Mouse (Mus musculus) erythroblast, adult 5-6 weeks (primary cell): ENCODE data around the gene Ppid. TPM values are rescaled to one million over a fixed set of nuclear protein-coding genes. Genes with fewer than 3 reads are reported as not detected.

ENCODE experiments used
- ATAC-seq: replicated peaks from 2 replicates; pipeline ENCODE4 v1.8.0; 2016; ENCODE audit warnings: moderate number of reproducible peaks, mild to moderate bottlenecking, moderate TSS enrichment, inconsistent platforms; ENCODE audit not compliant: poor library complexity, low FRiP score, severe bottlenecking
- total RNA-seq, 2 experiments: library from RNA; stranded (forward) in 1 of 2; stranded (reverse) in 1 of 2; fragments of 150-400 nt in 1 of 2; fragments of 200-764, 138-1000 nt in 1 of 2; gene quantifications; 2 replicates each; pipeline versions ENCODE4 v1.2.3 to v1.2.4; 2015 to 2017; ENCODE audit warnings: low replicate concordance in 2 of 2

Ppid gene
- total RNA-seq, 2 experiments from 2014 or later: 32.3 to 60.6 TPM

DNA sequence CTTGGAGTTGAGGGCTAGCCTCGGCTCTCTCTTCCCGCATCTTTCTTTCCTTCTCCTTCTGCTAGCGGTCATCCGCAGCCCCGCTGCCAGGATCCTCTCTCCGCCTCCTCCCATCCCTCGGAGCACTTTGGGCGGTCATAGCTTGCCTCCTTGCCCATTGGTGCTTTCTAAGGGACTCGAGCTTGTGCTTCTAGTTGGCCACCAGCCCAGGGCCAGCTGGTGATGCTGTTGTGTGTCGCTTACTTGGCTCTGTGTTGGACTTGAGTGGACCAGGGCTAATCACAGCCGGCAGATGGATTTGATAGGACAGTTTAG is 38.2 kb downstream of the Ppid start, which contains the start of gene Etfdh:
TSS of gene Etfdh (minus strand) at position 85 of the 315 bp plus-strand sequence.
- ATAC-seq: peak; percentile 63

DNA sequence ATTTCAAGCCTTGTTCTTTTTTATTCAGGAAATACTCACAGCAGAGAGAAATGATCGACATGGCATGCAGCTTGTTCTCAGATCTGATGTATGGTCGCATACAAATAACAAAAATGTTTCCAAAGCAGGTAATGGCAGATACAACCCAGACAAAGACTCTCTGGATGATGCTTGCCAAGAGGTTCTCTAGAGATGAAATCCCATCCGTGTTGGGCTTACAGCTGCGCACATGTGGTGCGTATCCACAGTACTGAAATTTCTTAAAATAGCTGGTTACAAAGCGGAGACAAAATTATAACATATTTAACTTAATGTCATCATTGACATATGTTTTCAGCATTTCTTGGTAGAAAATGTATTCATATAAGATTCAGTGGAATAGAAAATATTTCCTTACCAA is 61.0 kb downstream of the Ppid start:
- no peak for ATAC-seq

Other genes with a start within 250 kb of the Ppid start
- gene Fnip2, start 23.5 kb upstream of the Ppid start, total RNA-seq (2015; ENCODE audit: low replicate concordance): 35.5 and 82.1 TPM in 2 replicates
- 93.3 and 101 TPM in 2 replicates for gene Fnip2, start 23.5 kb upstream of the Ppid start, total RNA-seq (2017; ENCODE audit: low replicate concordance)
- 9.6 and 11.3 TPM in 2 replicates for gene 4930579G24Rik, start 37.7 kb downstream of the Ppid start, total RNA-seq (2015; ENCODE audit: low replicate concordance)
- 2.6 and 8.0 TPM in 2 replicates for gene 4930579G24Rik, start 37.7 kb downstream of the Ppid start, total RNA-seq (2017; ENCODE audit: low replicate concordance)
- gene Etfdh, start 38.2 kb downstream of the Ppid start, total RNA-seq (2015; ENCODE audit: low replicate concordance): 18.2 and 36.3 TPM in 2 replicates
- 20.6 and 23.3 TPM in 2 replicates for gene Etfdh, start 38.2 kb downstream of the Ppid start, total RNA-seq (2017; ENCODE audit: low replicate concordance)
- not detected in 2 replicates for gene Rxfp1, start 146.5 kb downstream of the Ppid start, total RNA-seq (2015; ENCODE audit: low replicate concordance)
- gene Rxfp1, start 146.5 kb downstream of the Ppid start, total RNA-seq (2017; ENCODE audit: low replicate concordance): 0.28 TPM in 1 of 2 replicates, not detected in the other